Mouse (Mus musculus): ENCODE measurements around the gene Gm3435. TPM values are rescaled to one million over a fixed set of nuclear protein-coding genes. Genes with fewer than 3 reads are reported as not detected.

Gene Gm3435
- polyA plus RNA-seq (2017; shearing (Covaris generic)) = 1 to 10 TPM; 4.1 to 8.4 TPM

DNA sequence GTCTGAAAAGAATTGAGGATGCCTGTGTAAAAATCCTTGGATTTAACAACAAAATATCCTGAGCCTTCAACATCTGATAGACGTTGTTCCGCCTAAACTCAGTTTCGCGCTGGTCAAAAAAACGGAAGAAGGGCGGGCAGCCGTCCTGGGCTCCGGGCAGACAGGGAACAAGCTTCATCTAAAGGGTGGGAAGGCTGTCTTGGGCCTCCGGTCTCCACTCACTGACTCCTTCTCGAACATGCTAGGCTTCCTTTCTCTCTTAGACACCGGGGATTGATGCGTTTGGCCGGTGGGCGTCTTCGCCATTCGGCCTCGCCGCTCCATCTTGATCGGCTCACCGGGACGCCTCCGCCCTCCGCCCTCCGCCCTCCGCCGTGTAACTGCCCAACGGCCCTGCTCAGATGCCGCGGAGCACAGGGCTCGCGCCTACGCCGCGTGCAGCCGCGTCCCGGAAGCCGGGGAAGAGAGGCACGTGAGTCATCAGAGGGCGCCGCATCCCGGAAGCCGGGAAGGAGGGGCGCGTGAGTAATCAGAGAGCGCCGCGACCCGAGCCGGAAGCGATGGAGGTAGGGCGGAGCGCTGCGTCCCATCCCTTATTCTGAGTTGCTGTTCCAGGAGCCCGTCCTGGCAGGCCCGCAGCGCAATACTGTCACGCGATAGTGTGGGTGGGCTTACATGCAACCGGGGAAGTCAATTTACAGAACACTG lies at the start of gene Gm3435:
TSS of gene Gm3435 (plus strand) at position 471 of the 708 bp plus-strand sequence.

DNA sequence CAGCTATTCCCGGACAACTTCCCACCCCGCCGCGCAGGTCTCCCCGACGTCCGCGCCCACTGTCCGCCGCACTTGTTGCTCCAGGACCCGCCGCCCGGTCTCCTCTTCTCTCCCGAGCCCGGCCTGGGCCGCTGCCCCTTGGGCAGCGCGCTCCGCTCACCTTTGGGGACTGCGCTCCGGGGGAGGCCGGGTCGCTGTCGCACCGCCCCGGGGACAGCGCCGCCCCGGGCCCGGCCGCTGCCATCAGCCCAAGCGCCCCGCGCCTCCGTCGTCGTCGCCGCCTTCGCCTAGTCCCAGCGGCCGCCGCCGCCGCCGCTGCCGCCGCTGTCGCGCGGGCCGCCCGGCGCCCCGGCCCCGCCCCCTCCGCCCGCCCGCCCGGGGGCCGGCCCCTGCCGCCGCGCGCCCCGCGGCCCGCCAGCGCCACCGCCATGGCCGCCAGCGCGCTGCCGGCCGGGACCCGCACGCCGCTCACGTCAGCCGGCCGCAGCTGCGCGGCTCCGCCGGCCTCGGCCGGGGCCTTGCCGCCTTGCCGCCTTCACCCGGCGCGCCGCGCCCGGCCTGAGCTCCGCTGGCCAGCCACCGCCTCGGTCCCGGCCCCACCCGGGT lies 48.9 kb upstream of the Gm3435 start, which contains the start of gene Phf10:
TSS of gene Phf10 (minus strand) at position 323 of the 606 bp plus-strand sequence.

DNA sequence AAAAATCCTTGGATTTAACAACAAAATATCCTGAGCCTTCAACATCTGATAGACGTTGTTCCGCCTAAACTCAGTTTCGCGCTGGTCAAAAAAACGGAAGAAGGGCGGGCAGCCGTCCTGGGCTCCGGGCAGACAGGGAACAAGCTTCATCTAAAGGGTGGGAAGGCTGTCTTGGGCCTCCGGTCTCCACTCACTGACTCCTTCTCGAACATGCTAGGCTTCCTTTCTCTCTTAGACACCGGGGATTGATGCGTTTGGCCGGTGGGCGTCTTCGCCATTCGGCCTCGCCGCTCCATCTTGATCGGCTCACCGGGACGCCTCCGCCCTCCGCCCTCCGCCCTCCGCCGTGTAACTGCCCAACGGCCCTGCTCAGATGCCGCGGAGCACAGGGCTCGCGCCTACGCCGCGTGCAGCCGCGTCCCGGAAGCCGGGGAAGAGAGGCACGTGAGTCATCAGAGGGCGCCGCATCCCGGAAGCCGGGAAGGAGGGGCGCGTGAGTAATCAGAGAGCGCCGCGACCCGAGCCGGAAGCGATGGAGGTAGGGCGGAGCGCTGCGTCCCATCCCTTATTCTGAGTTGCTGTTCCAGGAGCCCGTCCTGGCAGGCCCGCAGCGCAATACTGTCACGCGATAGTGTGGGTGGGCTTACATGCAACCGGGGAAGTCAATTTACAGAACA lies 31.5 kb upstream of the Gm3435 start, which contains the start of the genes 9030025P20Rik and Gm3417:
TSS of gene 9030025P20Rik (plus strand) at position 107 of the 677 bp plus-strand sequence.
TSS of gene Gm3417 (minus strand) at position 429 of the 677 bp plus-strand sequence.

DNA sequence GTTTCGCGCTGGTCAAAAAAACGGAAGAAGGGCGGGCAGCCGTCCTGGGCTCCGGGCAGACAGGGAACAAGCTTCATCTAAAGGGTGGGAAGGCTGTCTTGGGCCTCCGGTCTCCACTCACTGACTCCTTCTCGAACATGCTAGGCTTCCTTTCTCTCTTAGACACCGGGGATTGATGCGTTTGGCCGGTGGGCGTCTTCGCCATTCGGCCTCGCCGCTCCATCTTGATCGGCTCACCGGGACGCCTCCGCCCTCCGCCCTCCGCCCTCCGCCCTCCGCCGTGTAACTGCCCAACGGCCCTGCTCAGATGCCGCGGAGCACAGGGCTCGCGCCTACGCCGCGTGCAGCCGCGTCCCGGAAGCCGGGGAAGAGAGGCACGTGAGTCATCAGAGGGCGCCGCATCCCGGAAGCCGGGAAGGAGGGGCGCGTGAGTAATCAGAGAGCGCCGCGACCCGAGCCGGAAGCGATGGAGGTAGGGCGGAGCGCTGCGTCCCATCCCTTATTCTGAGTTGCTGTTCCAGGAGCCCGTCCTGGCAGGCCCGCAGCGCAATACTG lies 31.3 kb downstream of the Gm3435 start, which contains the start of the genes Ermard, Tcte3 and Gm3448:
TSS of gene Ermard (plus strand) at position 34 of the 555 bp plus-strand sequence.
TSS of gene Tcte3 (minus strand) at position 314 of the 555 bp plus-strand sequence.
TSS of gene Gm3448 (minus strand) at position 363 of the 555 bp plus-strand sequence.

Other genes starting within 250 kb of the Gm3435 start
- 1 to 10 TPM in 1 of 2 experiments, not detected in 1; 1.0 TPM for gene Wdr27, start 67.0 kb upstream of the Gm3435 start, polyA plus RNA-seq (2017; shearing (Covaris generic))
- 10 to 100 TPM; 30.3 to 30.6 TPM for gene 1600012H06Rik, start 67.0 kb upstream of the Gm3435 start, polyA plus RNA-seq (2017; shearing (Covaris generic))
- 10 to 100 TPM; 45.2 to 57.9 TPM for gene Phf10, start 48.9 kb upstream of the Gm3435 start, polyA plus RNA-seq (2017; shearing (Covaris generic))
- 10 to 100 TPM; 15.6 to 22.7 TPM for gene 9030025P20Rik, start 31.7 kb upstream of the Gm3435 start, polyA plus RNA-seq (2017; shearing (Covaris generic))
- 1 to 10 TPM in 1 of 2 experiments, under 1 TPM in 1; 0.81 to 1.4 TPM for gene Gm3417, start 31.4 kb upstream of the Gm3435 start, polyA plus RNA-seq (2017; shearing (Covaris generic))
- gene Ermard, start 31.0 kb downstream of the Gm3435 start, polyA plus RNA-seq (2017; shearing (Covaris generic)) = 100 to 1,000 TPM; 104 to 108 TPM
- 1 to 10 TPM in 1 of 2 experiments, not detected in 1; 2.6 TPM for gene Tcte3, start 31.3 kb downstream of the Gm3435 start, polyA plus RNA-seq (2017; shearing (Covaris generic))
- 1 to 10 TPM; 1.3 to 2.6 TPM for gene Gm3448, start 31.4 kb downstream of the Gm3435 start, polyA plus RNA-seq (2017; shearing (Covaris generic))